Mouse (Mus musculus): ENCODE measurements around the gene Klf6.

Klf6 gene

GRCm38 (mm10) chr13:5863408-5863891 is 2.2 kb downstream of the Klf6 start:
- DNase-seq (ENCODE audit: low read depth, low spot score): no peak

- no peak for DNase-seq (ENCODE audit: low read depth, low spot score)
These were observed 3.2 kb downstream of the Klf6 start for GRCm38 (mm10) chr13:5864265-5865097.

GRCm38 (mm10) chr13:5865098-5865415 is 3.8 kb downstream of the Klf6 start:
- DNase-seq (ENCODE audit: low read depth, low spot score): no peak

- no peak for DNase-seq (ENCODE audit: low read depth, low spot score)
These were observed 4.8 kb downstream of the Klf6 start for GRCm38 (mm10) chr13:5866091-5866490.

DNA sequence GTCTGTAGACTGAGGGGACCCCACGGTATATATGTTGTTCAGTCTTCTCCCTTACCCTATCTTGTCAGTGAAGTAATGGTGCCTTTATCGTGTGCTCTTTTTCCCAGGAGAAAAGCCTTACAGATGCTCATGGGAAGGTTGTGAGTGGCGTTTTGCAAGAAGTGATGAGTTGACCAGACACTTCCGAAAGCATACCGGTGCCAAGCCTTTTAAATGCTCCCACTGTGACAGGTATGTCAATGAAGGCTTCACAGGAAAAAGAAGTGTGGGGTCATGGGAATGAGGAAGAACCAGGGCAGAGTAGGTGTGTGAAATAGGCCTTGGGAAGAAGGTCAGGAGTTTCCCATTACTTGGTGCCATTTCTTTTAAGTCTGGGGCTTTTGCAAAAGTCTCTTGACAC is 5.2 kb downstream of the Klf6 start:
- DNase-seq (ENCODE audit: low read depth, low spot score): no peak

DNA sequence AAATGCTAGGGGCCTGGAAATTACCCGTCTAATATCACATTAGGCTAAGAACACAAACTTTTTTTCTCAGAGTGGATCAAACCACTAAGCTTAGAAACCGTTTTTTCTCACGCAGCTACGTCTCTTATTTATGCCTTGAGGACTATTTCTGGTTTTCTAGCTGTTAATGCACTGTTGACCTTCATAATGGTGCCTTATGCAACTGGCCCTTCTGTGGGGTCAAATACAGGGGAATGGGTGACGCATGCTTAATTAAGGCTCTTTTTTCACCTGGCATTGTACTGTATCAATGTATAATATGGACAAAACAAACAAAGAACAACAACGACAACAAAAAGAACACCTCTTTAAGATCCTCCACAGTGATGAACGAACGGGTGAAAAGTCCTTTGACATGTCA is 7.1 kb downstream of the Klf6 start:
- DNase-seq (ENCODE audit: low read depth, low spot score): no peak

- no peak for DNase-seq (ENCODE audit: low read depth, low spot score)
These were observed 8.2 kb downstream of the Klf6 start for GRCm38 (mm10) chr13:5869433-5869832.

- DNase-seq (ENCODE audit: low read depth, low spot score): no peak
These were observed 8.6 kb downstream of the Klf6 start for GRCm38 (mm10) chr13:5869842-5870241.

DNA sequence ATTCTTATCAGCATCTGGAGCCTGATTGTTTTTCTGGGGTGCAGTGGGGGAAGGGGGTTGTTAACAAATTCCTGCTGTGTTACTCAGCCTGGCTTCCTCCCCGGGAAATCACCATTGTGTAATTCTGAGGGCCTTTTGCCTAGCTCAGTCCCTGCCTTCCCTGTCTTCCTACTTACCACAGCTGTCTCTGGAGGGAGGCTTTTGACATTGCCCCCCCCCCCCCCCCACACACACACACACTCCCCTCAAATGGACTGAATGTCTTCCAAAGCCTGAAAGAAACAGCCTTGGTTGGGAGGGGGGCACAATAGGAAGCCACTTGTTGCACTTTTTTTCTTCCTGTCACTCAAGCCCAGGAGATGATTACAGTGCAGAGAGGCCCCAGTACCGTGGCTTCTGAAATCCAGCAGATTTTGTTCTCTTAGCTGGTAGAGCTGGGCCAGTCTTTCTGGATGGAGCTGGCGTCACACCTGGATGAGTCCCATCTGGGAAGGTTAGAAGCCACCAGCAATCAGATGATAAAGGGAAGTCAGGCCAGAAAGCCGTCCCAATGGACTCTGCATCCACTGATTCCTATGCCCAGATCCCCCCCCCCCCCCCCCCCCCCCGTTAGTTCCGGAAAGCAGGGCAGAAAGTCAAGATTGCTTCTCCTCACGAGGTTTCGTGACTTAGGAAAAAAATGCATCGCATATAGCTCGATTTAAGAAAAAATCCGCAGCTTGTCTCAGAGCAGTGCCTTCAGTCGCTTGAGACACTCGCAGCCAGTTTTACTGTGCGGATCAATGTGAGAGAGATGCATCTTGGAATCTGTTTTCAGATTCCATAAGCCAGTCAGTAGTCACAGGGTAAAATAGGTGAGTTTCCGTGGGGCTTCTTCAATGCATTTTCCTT is 9.3 kb downstream of the Klf6 start:
- no peak for DNase-seq (ENCODE audit: low read depth, low spot score)

- no peak for DNase-seq (ENCODE audit: low read depth, low spot score)
These were observed 10.1 kb downstream of the Klf6 start for GRCm38 (mm10) chr13:5871414-5871813.

GRCm38 (mm10) chr13:5873681-5874080 is 12.4 kb downstream of the Klf6 start:
- DNase-seq (ENCODE audit: low read depth, low spot score): no peak

DNA sequence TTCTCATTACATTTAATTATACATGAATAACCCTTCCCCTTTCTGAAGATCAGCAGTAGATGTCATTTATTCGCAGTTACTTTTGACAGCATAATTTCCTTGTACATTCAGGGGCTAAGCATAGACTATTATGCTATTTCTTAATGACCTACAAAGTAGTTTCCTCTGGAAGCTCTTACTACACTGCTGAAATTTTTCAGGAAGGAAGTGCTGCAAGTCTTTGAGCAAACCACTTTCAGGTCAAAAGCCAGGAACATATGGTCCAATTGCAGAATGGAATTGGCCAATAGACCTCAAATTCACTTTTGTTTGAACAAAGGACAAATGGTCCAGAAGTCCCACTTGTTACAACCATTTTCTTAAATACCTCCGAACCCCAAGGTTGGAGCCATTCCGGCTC is 14.2 kb downstream of the Klf6 start:
- no peak for DNase-seq (ENCODE audit: low read depth, low spot score)

DNA sequence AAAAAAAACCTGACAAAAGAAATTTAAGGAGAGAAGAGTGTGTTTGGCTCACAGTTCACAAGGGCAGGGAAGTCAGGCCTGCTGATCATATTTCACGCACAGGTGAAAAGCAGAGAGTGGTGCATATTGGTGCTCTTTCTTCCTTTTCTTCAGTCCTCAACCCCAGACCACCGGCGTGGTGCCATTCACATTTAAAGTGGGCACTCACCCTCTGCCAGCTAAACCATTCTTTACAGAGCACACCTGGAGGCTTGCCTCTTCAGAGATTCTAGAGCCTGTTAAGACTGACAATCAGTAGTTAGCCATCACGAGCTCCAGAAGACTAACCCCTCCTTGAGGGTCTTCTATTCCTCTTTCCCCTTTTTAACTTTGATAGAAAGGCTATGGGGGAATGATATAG is 17.5 kb downstream of the Klf6 start:
- DNase-seq (ENCODE audit: low read depth, low spot score): no peak

DNA sequence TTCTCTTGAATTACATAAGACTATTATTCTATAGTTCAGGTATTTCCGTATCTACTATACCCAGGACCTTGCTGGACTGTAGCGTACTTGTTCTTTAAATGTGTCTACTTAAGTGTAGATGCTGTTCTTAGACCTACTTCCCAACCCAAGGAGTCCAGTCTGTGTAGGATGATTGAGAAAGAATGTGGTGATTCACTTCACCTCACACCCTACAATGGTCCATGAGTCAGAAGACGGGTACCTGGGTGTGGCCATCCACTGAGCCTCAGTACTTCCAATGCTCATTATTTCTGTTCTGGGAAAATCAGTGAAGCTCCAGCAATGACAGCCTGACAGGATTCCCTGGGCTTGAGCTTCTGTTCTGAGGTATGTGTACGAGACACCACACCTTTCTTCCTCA is 25.5 kb downstream of the Klf6 start:
- DNase-seq (ENCODE audit: low read depth, low spot score): no peak

GRCm38 (mm10) chr13:5888164-5888563 is 26.9 kb downstream of the Klf6 start:
- no peak for DNase-seq (ENCODE audit: low read depth, low spot score)

DNA sequence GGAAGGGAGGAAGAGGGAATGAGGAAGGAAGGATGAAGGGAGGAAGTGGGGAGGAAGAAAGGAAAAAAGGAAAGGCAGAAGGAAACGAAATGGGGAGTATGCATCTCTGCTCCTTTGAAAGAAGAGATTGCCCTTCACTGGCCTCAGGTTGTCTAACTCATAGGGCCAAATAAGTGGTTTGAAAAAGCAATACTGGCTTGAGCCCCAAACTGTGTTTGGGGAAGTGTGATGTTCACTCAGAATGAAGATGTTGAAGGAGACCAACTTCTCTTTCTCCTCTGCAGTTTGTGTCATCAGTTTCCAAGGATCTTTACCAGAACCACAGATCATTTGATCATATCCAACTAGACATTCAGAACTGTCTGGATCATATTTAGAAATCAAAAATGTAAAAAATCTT is 27.4 kb downstream of the Klf6 start:
- DNase-seq (ENCODE audit: low read depth, low spot score): no peak

DNA sequence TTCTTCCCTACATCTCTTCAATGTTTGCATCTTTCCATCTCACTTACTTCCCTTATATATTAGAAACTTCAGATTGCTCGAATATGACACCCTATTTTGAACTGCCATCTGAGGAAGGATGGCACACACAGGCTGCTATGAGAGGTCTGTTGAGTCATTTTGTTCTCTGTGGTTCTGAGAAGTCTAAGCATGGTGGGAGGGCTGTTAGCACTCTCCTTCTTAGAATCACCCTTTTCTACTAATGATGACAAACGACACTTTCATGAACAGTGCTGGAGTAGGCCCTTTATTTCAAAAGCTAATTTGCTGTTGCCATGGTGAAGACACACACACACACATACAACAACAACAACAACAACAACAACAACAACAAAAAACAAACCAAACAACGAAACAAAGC is 28.8 kb downstream of the Klf6 start:
- DNase-seq (ENCODE audit: low read depth, low spot score): no peak

GRCm38 (mm10) chr13:5892684-5893447 is 31.6 kb downstream of the Klf6 start:
- no peak for DNase-seq (ENCODE audit: low read depth, low spot score)

- DNase-seq (ENCODE audit: low read depth, low spot score): no peak
These were observed 33.6 kb downstream of the Klf6 start for GRCm38 (mm10) chr13:5894910-5895309.

GRCm38 (mm10) chr13:5895851-5896250 is 34.6 kb downstream of the Klf6 start:
- DNase-seq (ENCODE audit: low read depth, low spot score): no peak

DNA sequence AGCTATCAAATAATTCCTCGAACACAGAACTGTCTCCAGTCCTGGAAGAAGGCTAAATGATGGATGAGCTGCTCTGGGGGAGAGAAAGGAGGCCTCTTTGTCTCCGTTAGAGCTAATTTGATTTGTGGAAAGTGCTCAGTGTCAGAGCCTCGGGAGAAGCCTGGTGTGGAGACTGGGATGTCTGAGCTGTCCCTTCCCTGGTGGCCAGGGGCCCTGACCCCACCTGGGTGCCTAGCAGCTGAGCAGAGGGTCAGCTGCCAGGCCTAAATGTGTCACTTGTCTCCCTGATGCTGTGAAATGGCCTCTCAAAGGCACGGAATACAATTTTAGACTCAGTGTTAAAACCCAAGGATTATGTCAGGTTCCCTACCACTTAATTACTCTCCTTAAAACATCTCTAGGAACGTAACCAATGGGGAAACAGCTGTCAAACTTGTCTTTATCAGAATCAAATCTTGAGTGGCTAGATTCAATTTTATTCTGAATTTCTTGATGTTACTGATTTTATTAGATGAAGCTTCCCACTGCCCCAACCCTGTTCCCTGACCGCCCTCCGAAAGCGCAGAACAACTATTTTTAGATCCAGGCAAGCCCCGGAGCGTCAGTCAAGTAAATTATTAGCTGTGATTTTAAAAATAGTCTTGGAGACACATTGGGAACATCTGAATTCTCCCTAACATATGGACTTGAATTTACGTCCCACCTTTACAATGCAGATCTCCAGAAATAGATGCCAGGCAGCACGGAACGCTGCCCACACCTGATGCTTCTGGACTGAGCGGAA is 36.1 kb downstream of the Klf6 start:
- DNase-seq (ENCODE audit: low read depth, low spot score): no peak

All from brain, embryonic 18.5 days (tissue).